9 mouse cellular contexts compared by ENCODE assay signal in genomic region chr2:28621664-28622171, GRCm38 (mm10). TPM values are rescaled to one million over a fixed set of nuclear protein-coding genes. Genes with fewer than 3 reads are reported as not detected.
DNase-seq lines count a peak whose midpoint lies in the region; ATAC-seq and TF ChIP-seq lines count a peak whose summit lies in the region.
"Had no signal": no experiment of that assay in that cellular context is flagged by ENCODE, and none has a peak within 500 bp of the region (broad histone marks: within the 10 kb centered on the region; RNA-seq: fewer than 3 reads in every experiment).

Gene Gfi1b, minus strand, starts transcription at chr2:28621982.

- WGBS in stomach, embryonic 14.5 days, result 8% methylated on average over 16 of the region's 16 CpGs
- WGBS in stomach, postnatal 0 days, result 9% methylated on average over 16 of the region's 16 CpGs
- 7% methylated on average over 16 of the region's 16 CpGs for WGBS in heart, embryonic 12.5 days
- 7% methylated on average over 16 of the region's 16 CpGs for WGBS in stomach, embryonic 16.5 days

- no peak within 1 kb of the TSS for H3K4me3 ChIP-seq in stomach, embryonic 14.5 days (ENCODE audit: low read depth, low read length)
- no peak within 1 kb of the TSS for H3K4me3 ChIP-seq in stomach, postnatal 0 days (ENCODE audit: low read depth, low read length)
- H3K4me3 ChIP-seq in heart, embryonic 12.5 days, result peak within 1 kb of the TSS; percentile 23
- no peak within 1 kb of the TSS; the same call in 1 of the 2 replicates for H3K4me3 ChIP-seq in stomach, embryonic 16.5 days (replicated peaks; ENCODE audit: low read length)
- H3K4me3 ChIP-seq: heart, adult 2 months had no signal

- H3K4me1 ChIP-seq in stomach, embryonic 14.5 days (ENCODE audit: control insufficient read depth, insufficient read depth, low read length), result no peaks in the 10 kb centered on the region
- no peaks in the 10 kb centered on the region for H3K4me1 ChIP-seq in stomach, postnatal 0 days (replicated peaks; ENCODE audit: control insufficient read depth, insufficient read depth)
- peaks cover 15% of the 10 kb centered on the region for H3K4me1 ChIP-seq in heart, embryonic 12.5 days (replicated peaks)
- H3K4me1 ChIP-seq in stomach, embryonic 16.5 days (ENCODE audit: control insufficient read depth, insufficient read depth, low read length), result 0 out of 2 replicates have a peak, but pooled peaks cover 5% of the 10 kb centered on the region

- no peaks in the 10 kb centered on the region for H3K9me3 ChIP-seq in stomach, embryonic 14.5 days (ENCODE audit: control insufficient read depth, low read depth, low read length)
- H3K9me3 ChIP-seq in stomach, postnatal 0 days (ENCODE audit: control insufficient read depth, low read length), result no peaks in the 10 kb centered on the region
- H3K9me3 ChIP-seq in heart, embryonic 12.5 days (replicated peaks), result peaks cover 3% of the 10 kb centered on the region
- no peaks in the 10 kb centered on the region for H3K9me3 ChIP-seq in stomach, embryonic 16.5 days (replicated peaks; ENCODE audit: control insufficient read depth, low read length)

- TF ChIP-seq CTCF in stomach, postnatal 0 days (IDR thresholded peaks at IDR 0.05; ENCODE audit: low read depth), result no peak

- ATAC-seq in stomach, embryonic 14.5 days (ENCODE audit: insufficient number of reproducible peaks, insufficient read depth, low FRiP score, low read depth), result no peak
- ATAC-seq in stomach, postnatal 0 days (ENCODE audit: low FRiP score, low TSS enrichment), result no peak
- ATAC-seq in heart, embryonic 12.5 days (ENCODE audit: insufficient number of reproducible peaks, low FRiP score), result no peak
- no peak; the same call in 1 of the 2 replicates for ATAC-seq in stomach, embryonic 16.5 days (ENCODE audit: insufficient read depth, low FRiP score)

- no peaks in the 10 kb centered on the region for H3K36me3 ChIP-seq in stomach, embryonic 14.5 days (ENCODE audit: control insufficient read depth, insufficient read depth, low read length)
- H3K36me3 ChIP-seq in stomach, postnatal 0 days (ENCODE audit: control insufficient read depth, insufficient read depth, low read length), result no peaks in the 10 kb centered on the region
- no peaks in the 10 kb centered on the region for H3K36me3 ChIP-seq in heart, embryonic 12.5 days
- no peaks in the 10 kb centered on the region for H3K36me3 ChIP-seq in stomach, embryonic 16.5 days (ENCODE audit: control insufficient read depth, insufficient read depth, low read length)

- no peak for DNase-seq in stomach, postnatal 0 days (ENCODE audit: low spot score)
- peak; percentile 9 for DNase-seq in lung, postnatal 14 days
- no peak for DNase-seq in cerebellum, postnatal 10 days
- no peak for DNase-seq in left cerebral cortex, postnatal 4 days
- no peak for DNase-seq in right cerebral cortex, postnatal 36 days (ENCODE audit: low spot score in 2 of 2)

- H3K4me2 ChIP-seq in stomach, embryonic 14.5 days (replicated peaks; ENCODE audit: low read depth, low read length), result 0 out of 2 replicates have a peak within 1 kb of the TSS, but pooled peaks have one; percentile 7
- no peak within 1 kb of the TSS for H3K4me2 ChIP-seq in stomach, postnatal 0 days (replicated peaks; ENCODE audit: low read depth)
- peak within 1 kb of the TSS; percentile 49 for H3K4me2 ChIP-seq in heart, embryonic 12.5 days
- H3K4me2 ChIP-seq in stomach, embryonic 16.5 days (ENCODE audit: low read depth, low read length), result 0 out of 2 replicates have a peak within 1 kb of the TSS, but pooled peaks have one; percentile 4

- H3K9ac ChIP-seq in stomach, embryonic 14.5 days (replicated peaks; ENCODE audit: low read depth, low read length), result no peak within 1 kb of the TSS
- no peak within 1 kb of the TSS for H3K9ac ChIP-seq in stomach, postnatal 0 days (ENCODE audit: low read length)
- H3K9ac ChIP-seq in heart, embryonic 12.5 days, result 0 out of 2 replicates have a peak within 1 kb of the TSS, but pooled peaks have one; percentile 17
- H3K9ac ChIP-seq in stomach, embryonic 16.5 days (ENCODE audit: low read length), result no peak within 1 kb of the TSS

- no peak within 1 kb of the TSS for H3K27ac ChIP-seq in stomach, embryonic 14.5 days (ENCODE audit: low read length)
- H3K27ac ChIP-seq in stomach, postnatal 0 days (replicated peaks), result no peak within 1 kb of the TSS
- H3K27ac ChIP-seq in heart, embryonic 12.5 days (ENCODE audit: poor library complexity, severe bottlenecking), result no peak within 1 kb of the TSS
- no peak within 1 kb of the TSS for H3K27ac ChIP-seq in stomach, embryonic 16.5 days (ENCODE audit: low read length)
- H3K27ac ChIP-seq: heart, adult 2 months had no signal

- intact Hi-C loops in left cerebral cortex, postnatal 4 days (cut with DNase I), result no loop called here

- TF ChIP-seq EP300 in stomach, postnatal 0 days (optimal IDR thresholded peaks at IDR 0.05), result no peak

- no peaks in the 10 kb centered on the region for H3K27me3 ChIP-seq in stomach, embryonic 14.5 days (ENCODE audit: control insufficient read depth, insufficient read depth, low read length)
- H3K27me3 ChIP-seq in stomach, postnatal 0 days (ENCODE audit: control insufficient read depth, insufficient read depth, low read length), result no peaks in the 10 kb centered on the region
- H3K27me3 ChIP-seq in heart, embryonic 12.5 days (replicated peaks), result peaks cover 31% of the 10 kb centered on the region
- H3K27me3 ChIP-seq in stomach, embryonic 16.5 days (ENCODE audit: control insufficient read depth, insufficient read depth, low read length), result peaks cover 17% of the 10 kb centered on the region

RNA-seq across cellular contexts. Expression of gene Gfi1b, which starts in this region (rescaled TPM):
- polyA plus RNA-seq in stomach, embryonic 14.5 days (2014; fragmentation: Nextera tagmentation; extraction: Ambion mirVana), result 0.55 and 0.56 TPM in 2 replicates
- 0.07 and 0.40 TPM in 2 replicates for polyA plus RNA-seq in stomach, postnatal 0 days (2015; fragmentation: Nextera tagmentation; extraction: Ambion mirVana)
- polyA plus RNA-seq in heart, embryonic 12.5 days (2016; fragmentation: Nextera tagmentation; extraction: Ambion mirVana), result 3.9 and 5.6 TPM in 2 replicates
- polyA plus RNA-seq in stomach, embryonic 16.5 days (2015; fragmentation: Nextera tagmentation; extraction: Ambion mirVana), result 4.3 and 6.5 TPM in 2 replicates
- not detected for total RNA-seq in left cerebral cortex, postnatal 4 days (2021)
- total RNA-seq: heart, adult 2 months had no signal
